Mouse (Mus musculus): ENCODE results near the gene Tomm5. TPM values are rescaled to one million over a fixed set of nuclear protein-coding genes. Genes with fewer than 3 reads are reported as not detected.

Gene Tomm5
- 10 to 100 TPM; 64.1 to 68.8 TPM for total RNA-seq (2023)

GRCm38 (mm10) chr4:45107601-45108277 is at the start of gene Tomm5:
TSS of gene Tomm5 (minus strand) at chr4:45108114.

GRCm38 (mm10) chr4:45084021-45084894 is 23.7 kb downstream of the Tomm5 start, which contains the start of gene Fbxo10:
TSS of gene Fbxo10 (minus strand) at chr4:45084604.

Other genes with a start within 250 kb of the Tomm5 start
- 10 to 100 TPM; 13.0 to 14.8 TPM for gene Grhpr, start 126.7 kb downstream of the Tomm5 start, total RNA-seq (2023)
- 10 to 100 TPM; 12.6 to 12.9 TPM for gene Zbtb5, start 95.7 kb downstream of the Tomm5 start, total RNA-seq (2023)
- gene Polr1e, start 89.5 kb downstream of the Tomm5 start, total RNA-seq (2023): 10 to 100 TPM; 32.7 to 35.9 TPM
- gene Fbxo10, start 23.5 kb downstream of the Tomm5 start, total RNA-seq (2023): 1 to 10 TPM; 3.8 to 4.5 TPM
- gene Frmpd1, start 76.8 kb upstream of the Tomm5 start, total RNA-seq (2023): under 1 TPM; 0.12 to 0.17 TPM
- 10 to 100 TPM; 14.0 to 16.2 TPM for gene Trmt10b, start 189.0 kb upstream of the Tomm5 start, total RNA-seq (2023)
- 10 to 100 TPM; 22.2 to 24.6 TPM for gene Dcaf10, start 234.0 kb upstream of the Tomm5 start, total RNA-seq (2023)
- 10 to 100 TPM; 43.8 to 44.7 TPM for gene Exosc3, start 234.6 kb upstream of the Tomm5 start, total RNA-seq (2023)

All from T-cell, adult 66 days (primary cell).